Mouse (Mus musculus): ENCODE data around the gene Adat1. TPM values are rescaled to one million over a fixed set of nuclear protein-coding genes. Genes with fewer than 3 reads are reported as not detected.

Adat1 gene
- polyA plus RNA-seq, 1 experiment = 2.5 TPM

DNA sequence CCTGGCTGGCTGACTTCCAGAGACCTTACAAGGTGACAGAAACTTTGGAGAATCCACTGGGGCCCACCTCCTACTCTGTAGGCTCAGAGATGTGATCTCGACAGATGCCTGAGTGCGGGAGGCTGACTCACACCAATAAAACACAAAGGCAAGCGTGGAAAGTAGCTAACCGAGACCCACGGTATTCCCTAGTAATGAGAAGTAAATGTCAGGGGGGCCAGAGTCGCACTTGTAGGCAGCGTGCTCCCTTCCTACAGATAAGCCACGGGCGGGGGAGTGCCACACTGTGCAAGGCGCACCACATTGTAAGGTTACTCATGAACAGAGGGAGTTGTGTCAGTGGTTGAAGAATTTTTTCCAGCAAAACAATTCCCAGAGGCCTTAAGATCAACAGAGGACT is 7.6 kb downstream of the Adat1 start:
- TF ChIP-seq CTCF (IDR thresholded peaks at IDR 0.05; ENCODE audit: control insufficient read depth, insufficient read depth, low read length) (no peak), POLR2A (IDR thresholded peaks at IDR 0.05; ENCODE audit: borderline replicate concordance, control insufficient read depth, low read depth, low read length) (no peak)
- 83% methylated on average over 10 of the region's 10 CpGs for WGBS
- Histone ChIP-seq H3K27ac (ENCODE audit: control insufficient read depth, insufficient read depth, low read depth, low read length, poor library complexity) (no peak overlapping the region), H3K4me3 (replicated peaks; ENCODE audit: control insufficient read depth, low read depth, low read length) (no peak overlapping the region), H3K4me1 (ENCODE audit: control insufficient read depth, insufficient read depth, low read length) (no peaks in the 10 kb centered on the region)

GRCm38 (mm10) chr8:111982116-111982515 is 10.0 kb downstream of the Adat1 start:
- no peak overlapping the region for H3K27ac ChIP-seq (ENCODE audit: control insufficient read depth, insufficient read depth, low read depth, low read length, poor library complexity)
- H3K4me3 ChIP-seq (replicated peaks; ENCODE audit: control insufficient read depth, low read depth, low read length) = no peak overlapping the region
- 74% methylated on average over 7 of the region's 7 CpGs for WGBS
- peak; percentile 17; the same call in 1 of the 2 replicates for TF ChIP-seq CTCF (IDR thresholded peaks at IDR 0.05; ENCODE audit: control insufficient read depth, insufficient read depth, low read length)
- TF ChIP-seq POLR2A (IDR thresholded peaks at IDR 0.05; ENCODE audit: borderline replicate concordance, control insufficient read depth, low read depth, low read length) = no peak
- no peaks in the 10 kb centered on the region for H3K4me1 ChIP-seq (ENCODE audit: control insufficient read depth, insufficient read depth, low read length)

DNA sequence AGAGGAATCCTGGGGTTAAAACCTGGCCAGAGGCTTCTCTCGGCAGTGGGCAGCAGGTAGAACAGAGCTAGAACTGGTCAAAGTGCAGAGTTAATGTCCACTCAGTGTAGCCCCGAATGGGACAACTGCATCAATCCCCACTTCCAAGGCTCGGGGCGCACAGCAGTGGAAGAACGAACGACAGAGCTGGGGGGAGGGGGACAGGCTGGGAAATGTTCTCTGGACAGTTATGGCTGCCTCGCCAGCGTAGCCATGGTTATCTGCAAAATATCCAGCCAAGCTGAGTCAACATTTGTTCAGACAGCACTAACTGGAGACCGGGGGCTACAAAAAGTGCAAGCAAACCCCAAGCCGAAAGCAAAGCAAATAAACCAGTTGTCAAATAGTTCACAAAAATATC is 14.0 kb downstream of the Adat1 start:
- Histone ChIP-seq H3K4me3 (replicated peaks; ENCODE audit: control insufficient read depth, low read depth, low read length) (no peak overlapping the region), H3K27ac (ENCODE audit: control insufficient read depth, insufficient read depth, low read depth, low read length, poor library complexity) (no peak overlapping the region), H3K4me1 (ENCODE audit: control insufficient read depth, insufficient read depth, low read length) (no peaks in the 10 kb centered on the region)
- TF ChIP-seq CTCF (IDR thresholded peaks at IDR 0.05; ENCODE audit: control insufficient read depth, insufficient read depth, low read length) = no peak
- TF ChIP-seq POLR2A (IDR thresholded peaks at IDR 0.05; ENCODE audit: borderline replicate concordance, control insufficient read depth, low read depth, low read length) = no peak
- WGBS = 88% methylated on average over 10 of the region's 10 CpGs

DNA sequence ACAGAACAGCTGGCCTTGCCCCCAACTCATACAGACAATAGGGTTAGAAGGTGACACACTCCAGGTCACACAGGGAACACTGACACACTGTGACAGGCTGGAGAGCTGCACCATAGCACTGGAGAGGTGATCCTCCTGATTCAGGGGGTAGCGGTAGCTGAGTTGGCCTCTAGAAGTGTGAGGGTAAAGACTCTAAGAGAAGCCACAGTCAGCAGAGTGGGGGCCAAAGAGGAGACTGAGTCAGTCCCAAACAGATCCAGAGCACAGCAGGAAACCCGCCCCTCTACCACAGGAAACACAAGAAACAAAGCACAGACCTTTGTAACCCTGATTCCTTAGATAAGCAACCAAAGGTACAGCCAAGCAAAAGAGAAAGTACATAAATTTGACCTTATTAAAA is 15.8 kb downstream of the Adat1 start:
- Histone ChIP-seq H3K4me1 (ENCODE audit: control insufficient read depth, insufficient read depth, low read length) (no peaks in the 10 kb centered on the region), H3K27ac (ENCODE audit: control insufficient read depth, insufficient read depth, low read depth, low read length, poor library complexity) (no peak overlapping the region), H3K4me3 (replicated peaks; ENCODE audit: control insufficient read depth, low read depth, low read length) (no peak overlapping the region)
- 54% methylated on average over 2 of the region's 2 CpGs for WGBS
- TF ChIP-seq POLR2A (IDR thresholded peaks at IDR 0.05; ENCODE audit: borderline replicate concordance, control insufficient read depth, low read depth, low read length) (no peak), CTCF (IDR thresholded peaks at IDR 0.05; ENCODE audit: control insufficient read depth, insufficient read depth, low read length) (no peak)

DNA sequence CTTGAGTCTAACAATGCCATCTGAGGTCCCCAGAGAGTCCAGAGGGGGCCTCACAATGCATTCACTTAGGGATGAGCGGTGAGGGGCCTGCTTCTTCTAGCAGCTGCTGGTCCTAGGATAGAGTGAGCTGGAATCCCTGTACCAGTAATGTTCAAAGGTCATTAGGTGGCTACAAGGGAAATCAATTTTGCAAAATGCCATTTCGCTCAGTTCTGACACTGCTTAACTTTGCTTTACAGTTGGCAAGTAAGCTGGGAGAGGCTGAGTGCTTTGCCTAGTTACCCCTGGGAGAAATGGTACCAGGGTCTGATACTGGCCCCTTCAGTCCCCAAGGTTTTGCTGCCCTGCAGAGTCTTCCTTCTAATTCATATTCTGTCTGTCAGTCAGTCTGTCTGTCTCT is 16.4 kb downstream of the Adat1 start:
- WGBS = 86% methylated on average over 2 of the region's 2 CpGs
- no peak for TF ChIP-seq CTCF (IDR thresholded peaks at IDR 0.05; ENCODE audit: control insufficient read depth, insufficient read depth, low read length)
- TF ChIP-seq POLR2A (IDR thresholded peaks at IDR 0.05; ENCODE audit: borderline replicate concordance, control insufficient read depth, low read depth, low read length) = no peak
- H3K4me3 ChIP-seq (replicated peaks; ENCODE audit: control insufficient read depth, low read depth, low read length) = no peak overlapping the region
- no peak overlapping the region for H3K27ac ChIP-seq (ENCODE audit: control insufficient read depth, insufficient read depth, low read depth, low read length, poor library complexity)
- no peaks in the 10 kb centered on the region for H3K4me1 ChIP-seq (ENCODE audit: control insufficient read depth, insufficient read depth, low read length)

- H3K4me1 ChIP-seq (ENCODE audit: control insufficient read depth, insufficient read depth, low read length) = no peaks in the 10 kb centered on the region
- 89% methylated on average over 12 of the region's 12 CpGs for WGBS
- TF ChIP-seq POLR2A (IDR thresholded peaks at IDR 0.05; ENCODE audit: borderline replicate concordance, control insufficient read depth, low read depth, low read length) (no peak), CTCF (IDR thresholded peaks at IDR 0.05; ENCODE audit: control insufficient read depth, insufficient read depth, low read length) (no peak)
- no peak overlapping the region for H3K27ac ChIP-seq (ENCODE audit: control insufficient read depth, insufficient read depth, low read depth, low read length, poor library complexity)
- no peak overlapping the region for H3K4me3 ChIP-seq (replicated peaks; ENCODE audit: control insufficient read depth, low read depth, low read length)
These were observed 18.0 kb downstream of the Adat1 start for GRCm38 (mm10) chr8:111974138-111974537.

- no peak overlapping the region for H3K4me3 ChIP-seq (replicated peaks; ENCODE audit: control insufficient read depth, low read depth, low read length)
- H3K27ac ChIP-seq (ENCODE audit: control insufficient read depth, insufficient read depth, low read depth, low read length, poor library complexity) = no peak overlapping the region
- WGBS = 91% methylated on average over 5 of the region's 5 CpGs
- no peaks in the 10 kb centered on the region for H3K4me1 ChIP-seq (ENCODE audit: control insufficient read depth, insufficient read depth, low read length)
- no peak for TF ChIP-seq CTCF (IDR thresholded peaks at IDR 0.05; ENCODE audit: control insufficient read depth, insufficient read depth, low read length)
- no peak for TF ChIP-seq POLR2A (IDR thresholded peaks at IDR 0.05; ENCODE audit: borderline replicate concordance, control insufficient read depth, low read depth, low read length)
These were observed 23.1 kb downstream of the Adat1 start for GRCm38 (mm10) chr8:111968991-111969390.

DNA sequence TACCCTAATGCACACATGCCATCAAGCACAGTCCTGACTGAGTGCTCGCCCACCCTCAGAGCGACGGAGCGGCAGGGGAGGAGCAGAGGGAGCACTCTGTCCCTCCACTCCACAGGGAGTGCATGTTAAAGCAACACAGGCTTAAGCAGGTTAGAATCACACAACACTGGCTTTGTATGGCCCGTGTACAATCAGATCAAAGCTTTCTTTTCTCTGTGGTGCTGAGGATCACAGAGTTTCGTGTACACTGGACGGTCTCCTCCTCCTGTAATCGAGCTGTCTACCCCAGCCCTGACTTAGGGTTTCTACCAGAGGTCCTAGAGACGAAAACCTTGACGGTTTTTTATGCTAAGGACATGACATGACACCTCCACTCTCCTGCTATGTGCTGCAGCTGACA is 23.6 kb downstream of the Adat1 start:
- H3K27ac ChIP-seq (ENCODE audit: control insufficient read depth, insufficient read depth, low read depth, low read length, poor library complexity) = no peak overlapping the region
- no peak overlapping the region for H3K4me3 ChIP-seq (replicated peaks; ENCODE audit: control insufficient read depth, low read depth, low read length)
- WGBS = 92% methylated on average over 10 of the region's 10 CpGs
- no peaks in the 10 kb centered on the region for H3K4me1 ChIP-seq (ENCODE audit: control insufficient read depth, insufficient read depth, low read length)
- TF ChIP-seq CTCF (IDR thresholded peaks at IDR 0.05; ENCODE audit: control insufficient read depth, insufficient read depth, low read length) (no peak), POLR2A (IDR thresholded peaks at IDR 0.05; ENCODE audit: borderline replicate concordance, control insufficient read depth, low read depth, low read length) (no peak)

- H3K4me3 ChIP-seq (replicated peaks; ENCODE audit: control insufficient read depth, low read depth, low read length) = no peak overlapping the region
- 36% methylated on average over 5 of the region's 5 CpGs for WGBS
- TF ChIP-seq POLR2A (IDR thresholded peaks at IDR 0.05; ENCODE audit: borderline replicate concordance, control insufficient read depth, low read depth, low read length) = no peak
- no peak for TF ChIP-seq CTCF (IDR thresholded peaks at IDR 0.05; ENCODE audit: control insufficient read depth, insufficient read depth, low read length)
- H3K27ac ChIP-seq (ENCODE audit: control insufficient read depth, insufficient read depth, low read depth, low read length, poor library complexity) = no peak overlapping the region
- H3K4me1 ChIP-seq (ENCODE audit: control insufficient read depth, insufficient read depth, low read length) = no peaks in the 10 kb centered on the region
These were observed 24.7 kb downstream of the Adat1 start for GRCm38 (mm10) chr8:111967246-111967870.

All from bone marrow, adult 2 months (tissue).